18 mouse cellular contexts compared by ENCODE assay signal in genomic region chr2:116973441-116973840, GRCm38 (mm10).
DNase-seq lines count a peak whose midpoint lies in the region; ATAC-seq lines count a peak whose summit lies in the region.
"Had no signal": no experiment of that assay in that cellular context is flagged by ENCODE, and none has a peak within 500 bp of the region (broad histone marks: within the 10 kb centered on the region; RNA-seq: fewer than 3 reads in every experiment).

No protein-coding gene starts in this region.

- H3K4me3 ChIP-seq in forebrain, embryonic 10.5 days = no peak overlapping the region
- H3K4me3 ChIP-seq in forebrain, embryonic 11.5 days (ENCODE audit: low read depth, low read length) = no peak overlapping the region
- H3K4me3 ChIP-seq in lung, embryonic 15.5 days = no peak overlapping the region
- no peak overlapping the region for H3K4me3 ChIP-seq in macrophage (ENCODE audit: inconsistent target)
- H3K4me3 ChIP-seq: heart, adult 2 months; hindbrain, embryonic 15.5 days; midbrain, embryonic 13.5 days had no signal

- H3K9me3 ChIP-seq in forebrain, embryonic 10.5 days = no peaks in the 10 kb centered on the region
- H3K9me3 ChIP-seq in forebrain, embryonic 11.5 days (ENCODE audit: control insufficient read depth, low read length) = no peaks in the 10 kb centered on the region
- no peaks in the 10 kb centered on the region for H3K9me3 ChIP-seq in lung, embryonic 15.5 days
- H3K9me3 ChIP-seq: hindbrain, embryonic 15.5 days; midbrain, embryonic 13.5 days had no signal

- peaks cover 35% of the 10 kb centered on the region for H3K27me3 ChIP-seq in forebrain, embryonic 10.5 days (ENCODE audit: poor library complexity, severe bottlenecking)
- 0 out of 2 replicates have a peak, but pooled peaks cover 2% of the 10 kb centered on the region for H3K27me3 ChIP-seq in forebrain, embryonic 11.5 days (ENCODE audit: control insufficient read depth, insufficient read depth, low read length)
- no peaks in the 10 kb centered on the region for H3K27me3 ChIP-seq in lung, embryonic 15.5 days
- H3K27me3 ChIP-seq: hindbrain, embryonic 15.5 days had no signal

- 16% methylated on average over 3 of the region's 3 CpGs for WGBS in forebrain, embryonic 10.5 days
- WGBS in forebrain, embryonic 11.5 days = 16% methylated on average over 3 of the region's 3 CpGs
- WGBS in lung, embryonic 15.5 days = 56% methylated on average over 3 of the region's 3 CpGs
- WGBS in macrophage (ENCODE audit: missing documents) = 88% methylated on average over 3 of the region's 3 CpGs

- no peak overlapping the region for H3K9ac ChIP-seq in forebrain, embryonic 11.5 days (ENCODE audit: low read length)
- H3K9ac ChIP-seq in lung, embryonic 15.5 days = no peak overlapping the region
- H3K9ac ChIP-seq: hindbrain, embryonic 15.5 days; liver, embryonic 14.5 days; midbrain, embryonic 13.5 days had no signal

- peaks cover 11% of the 10 kb centered on the region for H3K79me2 ChIP-seq in macrophage (ENCODE audit: inconsistent target)

- peaks cover 76% of the 10 kb centered on the region for H3K4me1 ChIP-seq in forebrain, embryonic 10.5 days
- H3K4me1 ChIP-seq in forebrain, embryonic 11.5 days (replicated peaks; ENCODE audit: control insufficient read depth, insufficient read depth, low read length) = peaks cover 39% of the 10 kb centered on the region
- H3K4me1 ChIP-seq in lung, embryonic 15.5 days = peaks cover 60% of the 10 kb centered on the region

- peak; percentile 23 for DNase-seq in forebrain, embryonic 10.5 days (ENCODE audit: extremely low spot score, low spot score)
- no peak for DNase-seq in forebrain, embryonic 11.5 days (ENCODE audit: low spot score)
- no peak for DNase-seq in lung, postnatal 4 days
- DNase-seq in embryo, embryonic 9.5 days (ENCODE audit: extremely low spot score) = peak; percentile 24
- no peak for DNase-seq in thymus, adult 18-20 months
- DNase-seq in gastrocnemius, postnatal 10 days = no peak
- DNase-seq: adrenal gland, adult 2 months; heart, adult 2 months; left cerebral cortex, postnatal 4 days; lung, postnatal 36 days; right cerebral cortex, adult 18-20 months had no signal

- no peak for ATAC-seq in forebrain, embryonic 11.5 days (replicated peaks; ENCODE audit: low FRiP score)
- no peak for ATAC-seq in lung, embryonic 15.5 days (ENCODE audit: borderline replicate concordance, extremely low read depth, low FRiP score, low TSS enrichment)
- ATAC-seq: forebrain, embryonic 16.5 days; intestine, embryonic 16.5 days; midbrain, embryonic 13.5 days had no signal

- no peaks in the 10 kb centered on the region for H3K36me3 ChIP-seq in forebrain, embryonic 10.5 days (replicated peaks)
- no peaks in the 10 kb centered on the region for H3K36me3 ChIP-seq in forebrain, embryonic 11.5 days (ENCODE audit: control insufficient read depth, insufficient read depth, low read length)
- H3K36me3 ChIP-seq in lung, embryonic 15.5 days = no peaks in the 10 kb centered on the region
- no peaks in the 10 kb centered on the region for H3K36me3 ChIP-seq in macrophage (ENCODE audit: inconsistent target)
- H3K36me3 ChIP-seq: hindbrain, embryonic 15.5 days; midbrain, embryonic 13.5 days had no signal

- H3K27ac ChIP-seq in forebrain, embryonic 10.5 days = peak overlapping the region; percentile 98
- no peak overlapping the region for H3K27ac ChIP-seq in forebrain, embryonic 11.5 days (ENCODE audit: low read depth, low read length)
- H3K27ac ChIP-seq in lung, embryonic 15.5 days = peak overlapping the region; percentile 92
- peak overlapping the region; percentile 97 for H3K27ac ChIP-seq in macrophage
- H3K27ac ChIP-seq: liver, embryonic 14.5 days; midbrain, embryonic 13.5 days had no signal

- no peak overlapping the region for H3K4me2 ChIP-seq in forebrain, embryonic 11.5 days (ENCODE audit: low read depth, low read length, severe bottlenecking)
- no peak overlapping the region for H3K4me2 ChIP-seq in lung, embryonic 15.5 days

Comparison
In these comparisons a context has a peak if more than half of its experiments do, and no peak if none do; other contexts are left out.
1. DNase-seq: peak in forebrain, embryonic 10.5 days (single experiment) and embryo, embryonic 9.5 days (single experiment); none in forebrain, embryonic 11.5 days (single experiment), lung, postnatal 4 days (0 of 2), thymus, adult 18-20 months (0 of 2) and gastrocnemius, postnatal 10 days (single experiment).